Mouse (Mus musculus): ENCODE measurements around the gene Tfpi.

- TF ChIP-seq CTCF (IDR thresholded peaks at IDR 0.05; ENCODE audit: borderline replicate concordance, insufficient read depth, low read depth, low read length) (no peak), POLR2A (IDR thresholded peaks at IDR 0.05; ENCODE audit: borderline replicate concordance, insufficient read depth, low read length) (no peak)
Observed at GRCm38 (mm10) chr2:84388023-84388416, 88.6 kb downstream of the Tfpi start.
